In genomic region chr1:22720714-22721113, GRCm38 (mm10) we compare ENCODE assay signal across 33 mouse cellular contexts.
"Had no signal": no experiment of that assay in that cellular context is flagged by ENCODE, and none has a peak within 500 bp of the region (broad histone marks: within the 10 kb centered on the region; RNA-seq: fewer than 3 reads in every experiment).

No protein-coding gene starts in this region.

- H3K27me3 ChIP-seq: heart, embryonic 12.5 days; heart, embryonic 13.5 days; heart, embryonic 15.5 days; hindbrain, embryonic 12.5 days; hindbrain, embryonic 13.5 days; hindbrain, embryonic 15.5 days; intestine, embryonic 15.5 days had no signal

- H3K4me3 ChIP-seq: heart, embryonic 10.5 days; heart, embryonic 12.5 days; heart, embryonic 13.5 days; heart, embryonic 15.5 days; hindbrain, embryonic 10.5 days; hindbrain, embryonic 12.5 days; hindbrain, embryonic 13.5 days; hindbrain, embryonic 15.5 days; intestine, embryonic 15.5 days; layer of hippocampus, adult 2 months had no signal

- H3K9me3 ChIP-seq: heart, embryonic 10.5 days; heart, embryonic 12.5 days; heart, embryonic 13.5 days; heart, embryonic 15.5 days; hindbrain, embryonic 10.5 days; hindbrain, embryonic 12.5 days; hindbrain, embryonic 13.5 days; hindbrain, embryonic 15.5 days; intestine, embryonic 15.5 days had no signal

- H3K9ac ChIP-seq: heart, embryonic 12.5 days; heart, embryonic 13.5 days; heart, embryonic 15.5 days; hindbrain, embryonic 12.5 days; hindbrain, embryonic 13.5 days; hindbrain, embryonic 14.5 days; hindbrain, embryonic 15.5 days; intestine, embryonic 15.5 days had no signal

- DNase-seq: heart, postnatal 10 days; heart, postnatal 14 days; heart, postnatal 36 days; heart, postnatal 4 days; kidney, adult 11 months; kidney, adult 18-20 months; kidney, adult 2 months; kidney, adult 8-10 months; kidney, adult 9 months; kidney, postnatal 10 days; kidney, postnatal 14 days; kidney, postnatal 25 days; kidney, postnatal 36 days; kidney, postnatal 4 days; layer of hippocampus, adult 9-11 months; layer of hippocampus, postnatal 36 days had no signal

- H3K4me2 ChIP-seq: heart, embryonic 11.5 days; heart, embryonic 12.5 days; heart, embryonic 13.5 days; heart, embryonic 15.5 days; hindbrain, embryonic 12.5 days; hindbrain, embryonic 13.5 days; hindbrain, embryonic 14.5 days; hindbrain, embryonic 15.5 days; intestine, embryonic 15.5 days had no signal

- H3K4me1 ChIP-seq: heart, embryonic 10.5 days; heart, embryonic 12.5 days; heart, embryonic 15.5 days; hindbrain, embryonic 10.5 days; hindbrain, embryonic 12.5 days; hindbrain, embryonic 13.5 days; hindbrain, embryonic 15.5 days; intestine, embryonic 15.5 days had no signal

- ATAC-seq: hindbrain, embryonic 16.5 days; hindbrain, postnatal 0 days; inflammation-experienced regulatory T-cells, adult 6 months; intestine, embryonic 15.5 days; intestine, embryonic 16.5 days; intestine, postnatal 0 days had no signal

- H3K27ac ChIP-seq: heart, embryonic 10.5 days; heart, embryonic 13.5 days; heart, embryonic 15.5 days; hindbrain, embryonic 10.5 days; hindbrain, embryonic 12.5 days; hindbrain, embryonic 13.5 days; hindbrain, embryonic 14.5 days; hindbrain, embryonic 15.5 days; hindbrain, postnatal 0 days; intestine, embryonic 15.5 days; layer of hippocampus, adult 2 months had no signal

- H3K36me3 ChIP-seq: heart, embryonic 10.5 days; heart, embryonic 12.5 days; heart, embryonic 13.5 days; heart, embryonic 15.5 days; hindbrain, embryonic 10.5 days; hindbrain, embryonic 12.5 days; hindbrain, embryonic 13.5 days; hindbrain, embryonic 15.5 days; intestine, embryonic 15.5 days had no signal
